Mouse (Mus musculus) megakaryocyte, embryonic 14.5 days (primary cell): ENCODE measurements around the gene Pld5.

Experiments
- FLI1 ChIP-seq: IDR thresholded peaks from 2 replicates; pipeline ENCODE4 v1.6.1; 2012; ENCODE audit warnings: low read length, inconsistent platforms, mixed read lengths
- GATA1 ChIP-seq: IDR thresholded peaks from 3 replicates; pipeline ENCODE4 v1.6.1; 2012; ENCODE audit warnings: mixed read lengths, low read length, inconsistent platforms, borderline replicate concordance

DNA sequence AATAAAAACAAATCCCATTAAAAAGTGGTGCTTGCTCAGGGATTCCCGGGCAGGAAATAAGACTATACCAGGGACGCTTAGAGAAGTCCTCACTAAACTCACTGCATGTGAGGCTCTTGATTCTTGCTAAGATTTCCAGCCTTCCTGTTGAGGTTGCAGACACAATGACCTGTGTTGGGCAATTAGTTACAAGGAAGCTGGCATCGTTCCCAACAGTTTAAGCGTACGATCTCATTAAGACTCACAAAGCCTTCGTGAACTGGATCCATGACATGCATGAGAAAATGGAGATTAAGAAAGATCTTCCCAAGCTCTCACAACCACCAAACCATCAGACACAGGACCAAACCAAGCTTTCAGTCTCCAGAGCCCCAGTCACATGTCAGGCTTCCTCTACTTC is 91.1 kb downstream of the Pld5 start:
- TF ChIP-seq GATA1 (no peak), FLI1 (no peak)
